Mouse (Mus musculus) hindbrain, embryonic 12.5 days (tissue): ENCODE data around the gene Rnf5. TPM values are rescaled to one million over a fixed set of nuclear protein-coding genes. Genes with fewer than 3 reads are reported as not detected.

Experiments
- ATAC-seq: fragments of 200-750 bp; cut with Nextera tagmentation; 2 replicates; pipeline ENCODE4 v1.8.0; 2017; ENCODE audit warnings: moderate TSS enrichment; ENCODE audit not compliant: low FRiP score
- H3K27ac ChIP-seq: fragments of 300-500 bp; sonication (generic); 2 replicates; pipeline ENCODE4 v1.5.1; 2016; ENCODE audit warnings: mild to moderate bottlenecking
- H3K27me3 ChIP-seq: fragments of 300-500 bp; sonication (generic); 2 replicates; pipeline ENCODE4 v1.6.1; 2016; ENCODE audit warnings: mild to moderate bottlenecking
- H3K36me3 ChIP-seq: fragments of 300-500 bp; sonication (generic); 2 replicates; pipeline ENCODE4 v1.6.1; 2016; ENCODE audit warnings: mild to moderate bottlenecking
- H3K4me1 ChIP-seq: fragments of 300-500 bp; sonication (generic); 2 replicates; pipeline ENCODE4 v1.6.1; 2016
- H3K4me2 ChIP-seq: fragments of 300-500 bp; sonication (generic); replicated peaks from 2 replicates; pipeline ENCODE4 v1.6.1; 2016; ENCODE audit warnings: mild to moderate bottlenecking
- H3K4me3 ChIP-seq: fragments of 300-500 bp; sonication (generic); 2 replicates; pipeline ENCODE4 v1.5.1; 2016; ENCODE audit warnings: mild to moderate bottlenecking
- H3K9ac ChIP-seq: fragments of 300-500 bp; sonication (generic); 2 replicates; pipeline ENCODE4 v1.6.1; 2016; ENCODE audit warnings: mild to moderate bottlenecking, moderate library complexity
- H3K9me3 ChIP-seq: fragments of 300-500 bp; sonication (generic); replicated peaks from 2 replicates; pipeline ENCODE4 v1.6.1; 2016; ENCODE audit warnings: mild to moderate bottlenecking
- WGBS: fragments of 180-500 bp; shearing (Covaris S2); methylation state at CpG from one replicate; pipeline ENCODE4 v1.1.7; 2016; 5-methylcytosine and 5-hydroxymethylcytosine counted together
- polyA plus RNA-seq: library from polyadenylated mRNA; unstranded; fragments of >200 nt; fragmentation: Nextera tagmentation; extraction: Ambion mirVana; gene quantifications from 2 replicates; pipeline ENCODE4 v1.2.1, GENCODE M21; 2016

The Rnf5 gene
- polyA plus RNA-seq, 1 experiment from 2014 or later: 214 TPM

DNA sequence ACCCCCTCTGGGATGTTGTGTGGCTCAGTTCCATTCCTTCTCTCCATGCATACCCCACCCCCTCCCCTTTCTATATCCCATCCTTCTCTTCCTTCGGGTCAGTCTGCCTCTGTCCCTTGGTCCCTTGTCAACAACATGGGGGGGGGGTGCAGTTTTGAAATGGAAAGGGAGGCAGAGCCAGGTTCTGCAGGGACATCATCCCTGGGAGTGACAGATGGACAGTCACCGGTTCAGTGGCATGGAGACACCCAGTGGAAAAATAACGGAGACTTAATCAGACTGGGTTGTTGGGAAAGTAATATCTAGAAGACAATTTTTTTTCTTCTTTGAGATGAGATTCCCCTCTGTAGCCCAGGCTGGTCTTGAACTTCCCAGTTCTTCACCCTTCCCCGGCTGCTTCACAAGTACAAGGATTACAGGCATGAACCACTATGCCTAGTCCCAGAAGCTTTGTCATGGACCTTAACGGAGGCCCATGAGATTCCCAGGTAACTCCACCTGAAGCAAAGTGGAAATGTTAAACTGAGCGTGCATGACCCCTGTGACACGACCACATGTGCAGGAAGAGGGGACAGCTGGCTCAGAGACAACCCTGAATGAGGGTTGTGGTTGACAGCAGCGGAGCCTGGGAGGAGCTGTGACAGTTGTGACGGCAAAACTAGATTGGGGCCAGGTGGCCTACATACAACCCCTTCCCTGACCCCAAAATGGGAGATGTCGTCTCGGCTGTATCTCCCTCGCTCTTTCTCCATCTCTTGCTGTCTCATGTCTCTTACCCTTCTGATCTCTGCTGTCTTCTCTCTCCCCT is 26.5 kb upstream of the Rnf5 start:
- WGBS: 11% methylated on average over 12 of the region's 12 CpGs
- H3K36me3 ChIP-seq: no peaks in the 10 kb centered on the region
- no peaks in the 10 kb centered on the region for H3K9me3 ChIP-seq
- peak overlapping the region; percentile 69 for H3K4me3 ChIP-seq
- peak overlapping the region; percentile 51 for H3K9ac ChIP-seq
- peaks cover 55% of the 10 kb centered on the region for H3K27me3 ChIP-seq
- H3K27ac ChIP-seq: no peak overlapping the region
- peaks cover 61% of the 10 kb centered on the region for H3K4me1 ChIP-seq
- no peak for ATAC-seq
- peak overlapping the region; percentile 88 for H3K4me2 ChIP-seq

DNA sequence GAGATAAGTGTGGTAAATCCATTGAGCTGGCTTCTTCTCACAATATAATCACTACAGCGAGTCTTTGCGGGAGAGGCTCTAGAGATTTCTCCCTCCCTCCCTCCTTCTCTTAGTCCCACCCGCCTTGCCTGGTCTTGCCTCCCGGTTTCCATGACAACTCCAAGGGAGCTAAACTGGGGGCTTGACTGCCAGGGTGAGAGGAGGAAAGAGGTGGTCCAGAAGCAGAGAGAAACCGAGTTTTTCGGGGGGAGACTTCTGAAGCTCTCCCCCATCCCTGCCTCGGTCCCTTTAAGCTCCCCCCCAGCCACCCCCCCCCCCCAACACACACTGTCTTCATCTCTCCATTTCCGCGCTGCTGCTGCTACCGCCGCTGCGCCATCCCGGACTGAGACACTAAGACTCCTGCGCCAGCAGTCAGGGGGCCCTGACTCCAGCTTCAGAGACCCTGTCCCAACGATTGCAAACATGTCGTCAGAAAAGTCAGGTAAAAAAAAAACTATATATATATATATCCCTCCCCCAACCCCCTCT is 25.8 kb upstream of the Rnf5 start, which contains the start of gene Prrt1:
Prrt1 (plus strand) TSS at position 313 of the 531 bp plus-strand sequence.
- Histone ChIP-seq H3K4me1 (peaks cover 61% of the 10 kb centered on the region), H3K27ac (peak within 1 kb of the TSS; percentile 67; the same call in 1 of the 2 replicates), H3K27me3 (peaks cover 55% of the 10 kb centered on the region)

DNA sequence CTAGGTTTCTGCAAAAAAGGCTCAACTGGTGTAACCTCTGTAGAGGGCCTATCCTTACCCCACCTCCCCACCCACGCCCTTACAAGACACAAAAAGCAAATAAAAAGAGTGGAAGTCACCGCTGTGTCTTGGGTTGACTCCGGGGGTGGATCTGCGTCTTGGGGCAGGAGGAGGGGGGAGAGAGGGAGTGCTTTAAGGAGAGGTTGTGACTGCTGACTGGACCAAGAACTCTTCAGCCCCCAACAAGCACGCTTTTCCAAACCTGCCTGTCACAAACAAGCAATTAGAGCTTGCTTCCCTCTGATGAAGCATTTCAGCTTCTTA is 25.1 kb upstream of the Rnf5 start:
- Histone ChIP-seq H3K27ac (peak overlapping the region; percentile 67; the same call in 1 of the 2 replicates), H3K9ac (peak overlapping the region; percentile 74), H3K27me3 (peaks cover 50% of the 10 kb centered on the region), H3K4me3 (peak overlapping the region; percentile 69), H3K36me3 (peaks cover 3% of the 10 kb centered on the region; the same call in 1 of the 2 replicates), H3K9me3 (no peaks in the 10 kb centered on the region), H3K4me2 (peak overlapping the region; percentile 88), H3K4me1 (peaks cover 61% of the 10 kb centered on the region)
- ATAC-seq: no peak
- WGBS: 20% methylated on average over 5 of the region's 5 CpGs

More for the DNA sequence above, 25.8 kb upstream of the Rnf5 start, which contains the start of gene Prrt1:
- 1% methylated on average over 15 of the region's 16 CpGs for WGBS
- peak; percentile 27; the same call in 1 of the 2 replicates for ATAC-seq
- Histone ChIP-seq H3K9me3 (no peaks in the 10 kb centered on the region), H3K4me3 (peak within 1 kb of the TSS; percentile 69), H3K9ac (peak within 1 kb of the TSS; percentile 74), H3K36me3 (no peaks in the 10 kb centered on the region), H3K4me2 (peak within 1 kb of the TSS; percentile 88)

DNA sequence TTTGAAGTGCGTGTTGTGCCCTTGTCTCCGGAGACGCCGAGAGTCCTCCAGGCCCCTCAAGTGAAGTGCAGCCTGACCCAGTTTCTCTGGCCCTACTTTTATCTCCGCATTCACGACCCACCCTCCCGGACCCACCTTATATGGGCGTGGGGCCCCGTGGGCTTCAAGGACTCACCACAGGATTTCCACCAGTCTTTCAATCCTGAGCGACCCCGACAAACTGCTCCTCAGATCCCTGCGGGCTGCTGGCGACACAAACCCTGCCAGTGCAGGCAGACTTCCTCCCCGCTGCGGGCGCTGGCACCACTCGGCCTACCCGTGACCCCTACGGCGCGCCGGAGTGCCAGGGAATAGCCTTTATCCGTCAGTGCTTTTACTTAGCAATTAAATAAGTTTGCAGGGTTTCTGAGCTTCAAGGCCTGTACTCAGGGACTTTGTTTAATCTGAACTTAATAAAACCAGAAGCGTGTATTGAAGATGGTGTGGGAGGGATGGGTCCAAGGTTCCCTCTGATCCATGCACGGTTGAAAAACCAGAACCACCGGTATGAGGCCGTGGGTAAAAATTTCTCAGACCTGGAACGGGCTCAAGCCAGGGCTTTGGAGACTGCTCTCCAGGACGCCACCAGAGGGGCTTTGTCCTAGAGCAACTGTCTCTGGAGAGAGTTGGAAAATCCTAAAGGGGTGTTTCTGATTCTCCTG is 24.6 kb upstream of the Rnf5 start, which contains the start of gene Ppt2:
Ppt2 (minus strand) TSS at position 568 of the 701 bp plus-strand sequence.
- peaks cover 3% of the 10 kb centered on the region; the same call in 1 of the 2 replicates for H3K36me3 ChIP-seq
- 5% methylated on average over 29 of the region's 29 CpGs for WGBS
- H3K4me2 ChIP-seq: peak within 1 kb of the TSS; percentile 88
- H3K27me3 ChIP-seq: peaks cover 45% of the 10 kb centered on the region
- H3K27ac ChIP-seq: peak within 1 kb of the TSS; percentile 93
- ATAC-seq: peak; percentile 9
- peak within 1 kb of the TSS; percentile 74 for H3K9ac ChIP-seq
- H3K4me1 ChIP-seq: peaks cover 61% of the 10 kb centered on the region
- peak within 1 kb of the TSS; percentile 69 for H3K4me3 ChIP-seq
- no peaks in the 10 kb centered on the region for H3K9me3 ChIP-seq

DNA sequence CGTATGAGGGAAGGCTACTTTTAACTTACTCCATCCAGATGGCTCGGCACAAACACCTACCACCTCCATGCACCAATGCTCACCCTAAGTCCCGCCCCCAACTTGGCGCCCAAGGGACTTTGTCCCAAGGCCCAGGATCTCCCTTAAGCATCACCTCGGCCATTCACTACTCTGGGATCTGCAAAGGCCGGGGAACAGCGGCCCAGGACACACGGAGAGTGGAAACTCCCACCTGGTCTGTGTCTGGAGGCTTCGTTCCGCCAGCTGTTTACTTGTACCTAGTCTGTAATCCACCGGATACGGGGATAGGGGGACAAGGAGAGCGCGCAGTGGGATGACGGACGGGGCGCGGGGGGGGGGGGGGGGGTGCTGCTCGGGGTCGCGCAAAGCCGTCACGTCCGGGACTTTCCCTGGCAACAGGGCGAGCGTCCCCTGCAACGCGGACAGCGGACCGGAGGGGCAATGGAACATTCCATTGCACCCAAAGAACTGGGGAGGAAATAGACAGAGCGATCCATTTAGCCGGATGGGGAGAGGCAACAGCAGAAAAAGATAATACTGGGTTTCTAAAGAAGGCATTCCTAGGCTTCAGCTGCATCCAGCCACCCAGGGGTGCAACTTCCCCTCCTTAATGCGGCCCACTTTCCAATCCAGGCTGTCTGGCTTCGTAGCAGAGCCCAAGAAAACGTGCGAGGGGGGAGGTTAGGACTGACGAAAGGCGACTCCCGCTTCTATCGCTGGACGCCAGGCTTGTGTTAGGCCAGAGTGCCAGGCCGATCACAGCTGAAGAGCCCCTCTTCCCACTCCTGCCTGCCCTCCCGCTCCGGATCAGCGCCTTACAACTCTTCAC is 23.8 kb upstream of the Rnf5 start:
- peaks cover 38% of the 10 kb centered on the region for H3K27me3 ChIP-seq
- H3K4me2 ChIP-seq: peak overlapping the region; percentile 88
- H3K27ac ChIP-seq: peak overlapping the region; percentile 93
- H3K9ac ChIP-seq: peak overlapping the region; percentile 74
- ATAC-seq: peak; percentile 71
- peaks cover 11% of the 10 kb centered on the region for H3K36me3 ChIP-seq
- H3K9me3 ChIP-seq: no peaks in the 10 kb centered on the region
- peaks cover 58% of the 10 kb centered on the region for H3K4me1 ChIP-seq
- H3K4me3 ChIP-seq: peak overlapping the region; percentile 69
- under 1% methylated on average over 43 of the region's 45 CpGs for WGBS

DNA sequence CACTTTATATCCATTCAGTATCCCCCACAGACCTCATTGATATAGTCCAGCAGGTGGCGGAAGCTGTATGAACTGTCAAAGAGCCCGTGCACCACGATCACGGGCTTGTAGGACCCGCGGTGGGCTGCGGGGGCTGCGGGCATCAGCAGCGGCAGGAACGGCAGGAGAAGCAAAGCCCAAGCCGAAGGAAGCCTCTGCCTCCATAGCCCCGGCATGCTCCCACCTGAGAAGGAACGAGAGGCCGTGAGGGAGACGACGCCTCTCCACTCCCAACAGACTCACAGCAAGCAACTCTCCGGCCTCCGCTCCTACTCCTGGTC is 23.2 kb upstream of the Rnf5 start:
- peaks cover 32% of the 10 kb centered on the region for H3K27me3 ChIP-seq
- H3K4me2 ChIP-seq: peak overlapping the region; percentile 88
- peaks cover 17% of the 10 kb centered on the region for H3K36me3 ChIP-seq
- peak overlapping the region; percentile 74 for H3K9ac ChIP-seq
- peak overlapping the region; percentile 69 for H3K4me3 ChIP-seq
- no peaks in the 10 kb centered on the region for H3K9me3 ChIP-seq
- peak; percentile 36; the same call in 1 of the 2 replicates for ATAC-seq
- H3K27ac ChIP-seq: peak overlapping the region; percentile 93
- H3K4me1 ChIP-seq: peaks cover 52% of the 10 kb centered on the region
- WGBS: under 1% methylated on average over 18 of the region's 18 CpGs

DNA sequence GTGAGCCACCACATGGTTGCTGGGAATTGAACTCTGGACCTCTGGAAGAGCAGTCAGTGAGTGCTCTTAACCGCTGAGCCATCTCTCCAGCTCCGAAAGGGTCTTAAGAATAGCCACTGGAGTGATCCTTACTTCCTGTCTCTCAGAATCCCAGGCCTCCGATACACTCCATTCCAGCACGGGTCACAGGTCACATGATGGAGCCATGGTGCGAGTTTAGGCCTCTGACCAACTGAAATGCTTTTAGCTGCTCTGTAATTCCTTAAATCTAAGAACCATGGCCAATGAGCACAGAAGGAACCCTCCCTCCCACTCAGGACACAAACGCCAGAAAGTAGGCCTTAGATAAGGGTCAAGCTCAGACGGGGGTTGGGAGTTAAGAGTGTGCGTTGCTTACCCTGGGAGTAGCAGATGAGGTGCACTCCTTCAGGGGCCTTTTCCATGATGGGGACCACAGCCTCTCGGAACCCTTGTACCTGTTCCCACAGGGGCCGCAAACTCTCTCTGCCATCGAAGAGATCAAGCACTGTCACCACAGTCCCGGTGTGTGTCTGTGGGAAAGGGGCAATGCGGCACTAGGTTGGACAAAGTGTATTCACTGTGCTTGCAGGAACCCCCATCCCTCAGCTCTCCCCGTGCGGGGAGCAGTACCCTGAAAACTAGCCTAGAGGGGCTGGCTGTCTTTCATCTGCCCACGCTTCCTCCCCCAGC is 22.7 kb upstream of the Rnf5 start:
- Histone ChIP-seq H3K27me3 (peaks cover 27% of the 10 kb centered on the region), H3K4me1 (peaks cover 47% of the 10 kb centered on the region), H3K4me2 (peak overlapping the region; percentile 88), H3K9me3 (no peaks in the 10 kb centered on the region), H3K27ac (peak overlapping the region; percentile 93), H3K9ac (peak overlapping the region; percentile 74), H3K36me3 (peaks cover 20% of the 10 kb centered on the region), H3K4me3 (peak overlapping the region; percentile 69)
- 50% methylated on average over 16 of the region's 16 CpGs for WGBS
- ATAC-seq: no peak

DNA sequence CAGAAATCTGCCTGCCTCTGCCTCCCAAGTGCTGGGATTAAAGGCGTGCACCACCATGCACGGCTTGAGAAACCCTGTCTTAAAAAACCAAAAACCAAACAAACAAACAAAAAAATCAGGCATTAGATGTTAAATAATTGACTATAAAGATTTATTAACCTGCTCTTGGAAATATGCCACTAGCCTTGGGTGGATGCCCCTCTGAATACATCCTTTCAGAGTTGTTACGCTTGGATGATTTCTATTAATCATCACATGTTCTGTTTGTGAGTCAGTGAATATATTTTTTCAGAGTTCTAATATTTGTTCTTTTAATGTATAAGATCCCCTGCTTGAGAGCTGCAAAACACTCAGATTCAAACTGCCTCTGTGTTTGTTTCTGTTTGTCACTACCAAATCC is 21.5 kb upstream of the Rnf5 start:
- H3K4me3 ChIP-seq: no peak overlapping the region
- H3K36me3 ChIP-seq: peaks cover 26% of the 10 kb centered on the region
- peaks cover 14% of the 10 kb centered on the region for H3K27me3 ChIP-seq
- WGBS: 100% methylated on average over 3 of the region's 3 CpGs
- no peak for ATAC-seq
- H3K9ac ChIP-seq: no peak overlapping the region
- no peak overlapping the region for H3K27ac ChIP-seq
- no peak overlapping the region for H3K4me2 ChIP-seq
- no peaks in the 10 kb centered on the region for H3K9me3 ChIP-seq
- H3K4me1 ChIP-seq: peaks cover 35% of the 10 kb centered on the region

DNA sequence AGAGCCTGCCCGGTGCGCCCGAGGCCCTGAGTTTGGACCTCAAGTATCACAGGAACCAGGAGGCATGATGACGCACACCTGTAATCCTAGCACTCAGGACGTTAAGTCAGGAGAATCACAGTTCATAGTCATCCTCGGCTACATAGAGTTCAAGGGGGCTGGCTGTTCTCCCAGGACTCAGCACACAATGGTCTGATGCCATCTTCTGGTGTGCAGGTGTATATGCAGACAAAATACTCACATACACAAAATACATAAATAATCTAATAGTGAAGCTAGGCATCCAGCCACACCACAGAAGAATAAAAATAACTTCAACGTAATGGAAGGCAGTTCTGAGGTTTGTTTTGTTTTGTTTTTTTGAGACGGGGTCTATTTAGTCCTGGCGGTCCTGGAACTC is 19.7 kb upstream of the Rnf5 start:
- Histone ChIP-seq H3K27ac (no peak overlapping the region), H3K9me3 (no peaks in the 10 kb centered on the region), H3K4me1 (peaks cover 18% of the 10 kb centered on the region), H3K27me3 (no peaks in the 10 kb centered on the region), H3K4me2 (no peak overlapping the region), H3K36me3 (peaks cover 29% of the 10 kb centered on the region), H3K4me3 (no peak overlapping the region), H3K9ac (no peak overlapping the region)
- 87% methylated on average over 9 of the region's 9 CpGs for WGBS
- ATAC-seq: no peak

DNA sequence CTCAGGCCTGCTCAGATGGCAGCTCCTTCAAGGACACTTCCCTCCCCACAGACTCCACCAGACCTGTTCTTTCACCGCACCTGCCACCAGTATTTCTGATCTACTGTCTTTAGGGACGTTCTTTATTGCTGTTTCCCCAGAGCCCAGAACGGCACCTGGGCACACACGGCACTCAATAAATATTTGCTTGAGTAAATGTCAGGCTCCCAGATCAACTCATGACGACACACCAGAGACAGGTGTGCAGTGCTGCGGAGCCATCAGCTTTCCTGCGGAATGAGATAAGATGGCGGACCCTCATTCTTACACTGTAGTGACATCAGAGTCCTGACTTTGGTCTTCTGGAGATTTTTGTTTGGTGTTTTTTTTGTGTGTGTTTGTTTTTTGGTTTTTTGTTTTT is 17.5 kb upstream of the Rnf5 start:
- no peak for ATAC-seq
- WGBS: 92% methylated on average over 8 of the region's 8 CpGs
- no peak overlapping the region for H3K4me2 ChIP-seq
- no peaks in the 10 kb centered on the region for H3K27me3 ChIP-seq
- no peak overlapping the region for H3K27ac ChIP-seq
- no peak overlapping the region for H3K4me3 ChIP-seq
- H3K9me3 ChIP-seq: no peaks in the 10 kb centered on the region
- H3K36me3 ChIP-seq: peaks cover 36% of the 10 kb centered on the region
- no peak overlapping the region for H3K9ac ChIP-seq
- peaks cover 7% of the 10 kb centered on the region for H3K4me1 ChIP-seq

DNA sequence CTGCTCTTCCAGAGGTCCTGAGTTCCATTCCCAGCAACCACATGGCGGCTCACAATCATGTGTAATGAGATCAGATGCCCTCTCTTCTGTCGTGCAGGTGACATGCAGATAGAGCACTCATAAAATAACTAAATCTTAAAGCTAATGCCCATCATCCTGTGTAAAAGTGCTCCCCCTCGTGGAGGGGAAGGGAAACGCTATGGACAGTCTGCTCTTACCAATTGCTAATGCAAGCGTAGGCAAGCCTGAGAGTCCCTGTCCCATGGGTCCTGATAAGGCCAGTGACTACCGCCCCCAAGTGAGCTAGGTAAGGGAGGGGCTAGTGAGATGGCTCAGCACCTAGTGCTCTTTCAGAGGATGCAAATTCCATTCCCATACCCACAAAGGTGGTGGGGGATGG is 15.5 kb upstream of the Rnf5 start:
- no peak overlapping the region for H3K27ac ChIP-seq
- H3K4me3 ChIP-seq: no peak overlapping the region
- H3K4me2 ChIP-seq: no peak overlapping the region
- H3K9ac ChIP-seq: no peak overlapping the region
- no peaks in the 10 kb centered on the region for H3K9me3 ChIP-seq
- no peaks in the 10 kb centered on the region for H3K27me3 ChIP-seq
- no peak for ATAC-seq
- peaks cover 55% of the 10 kb centered on the region for H3K36me3 ChIP-seq
- H3K4me1 ChIP-seq: peaks cover 6% of the 10 kb centered on the region; the same call in 1 of the 2 replicates
- 17% methylated on average over 6 of the region's 6 CpGs for WGBS
